Mouse (Mus musculus) cerebellum, adult 2 months (tissue): Measurements from ENCODE around the gene Klc4.

ENCODE experiments used
- CTCF ChIP-seq: fragments of 200-500 bp; IDR thresholded peaks from 2 replicates; pipeline ENCODE4 v1.5.1; 2011; ENCODE audit warnings: low read depth, mild to moderate bottlenecking, control low read depth, low read length, moderate library complexity, borderline replicate concordance; ENCODE audit not compliant: insufficient read depth
- POLR2A ChIP-seq: fragments of 200-500 bp; IDR thresholded peaks from 2 replicates; pipeline ENCODE4 v1.6.1; 2011; ENCODE audit warnings: low read length, control low read depth, borderline replicate concordance; ENCODE audit not compliant: insufficient read depth

DNA sequence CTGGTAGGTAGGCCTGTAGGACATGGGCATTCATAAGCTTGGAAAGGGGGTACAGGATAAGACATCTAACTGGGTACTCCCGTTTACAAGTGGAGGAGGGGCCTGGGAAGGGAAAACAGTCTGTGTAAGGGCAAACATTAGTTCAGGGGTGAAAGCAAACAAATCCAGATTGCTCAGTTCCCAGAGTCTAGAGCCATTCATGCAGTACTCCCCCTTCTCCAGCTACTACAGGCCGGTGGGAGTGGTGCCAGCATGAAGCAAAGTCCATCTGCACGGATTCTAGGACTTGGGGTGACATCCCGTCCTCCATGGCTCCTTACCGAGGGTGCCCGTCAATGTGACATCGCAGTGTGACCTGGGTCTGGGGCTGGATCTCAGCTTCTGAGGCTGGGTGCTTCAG lies 55.4 kb downstream of the Klc4 start:
- TF ChIP-seq POLR2A: no peak
- TF ChIP-seq CTCF: no peak
